Mouse (Mus musculus): ENCODE results near the gene Myof. TPM values are rescaled to one million over a fixed set of nuclear protein-coding genes. Genes with fewer than 3 reads are reported as not detected.

Gene Myof
- polyA plus RNA-seq, 1 experiment from 2014 or later = 4.4 TPM

DNA sequence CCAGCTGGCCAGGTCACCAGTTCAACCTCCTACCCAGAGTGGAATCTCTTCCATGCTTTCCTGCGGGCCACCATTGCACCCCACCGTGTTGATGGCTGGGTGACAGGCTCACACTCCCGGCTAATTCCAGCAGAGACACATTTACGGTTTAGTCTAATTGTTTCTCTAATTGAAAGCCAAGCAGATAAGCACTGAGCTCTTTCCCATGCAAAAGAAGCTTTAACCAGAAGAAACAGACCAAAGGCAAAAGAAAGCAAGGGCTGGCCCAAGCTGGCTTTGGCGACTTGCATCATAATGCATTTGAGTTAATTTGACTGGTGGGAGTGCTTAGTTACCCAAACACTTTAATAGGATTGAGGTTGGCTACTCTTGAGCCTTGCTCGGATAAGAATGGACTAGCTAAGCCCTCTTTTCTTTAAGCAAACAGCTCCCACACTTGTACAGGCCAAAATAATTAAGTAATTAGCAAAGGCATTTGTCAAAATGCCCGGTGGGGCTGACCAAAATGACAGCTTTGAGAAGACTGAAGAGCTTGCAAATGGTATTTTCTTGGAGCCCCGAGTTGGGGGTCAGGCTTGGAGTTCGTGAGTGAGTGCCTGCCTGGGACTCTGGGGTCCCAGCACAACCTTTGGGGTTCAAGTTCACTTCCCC, 161.8 kb downstream of the Myof start:
- no peak for ATAC-seq (replicated peaks; ENCODE audit: low FRiP score)
- Histone ChIP-seq H3K36me3 (ENCODE audit: control insufficient read depth, insufficient read depth, low read length) (no peaks in the 10 kb centered on the region), H3K9ac (ENCODE audit: low read depth, low read length) (no peak overlapping the region), H3K4me1 (replicated peaks; ENCODE audit: control insufficient read depth, insufficient read depth, low read length) (no peaks in the 10 kb centered on the region), H3K27ac (ENCODE audit: low read depth, low read length) (no peak overlapping the region), H3K4me3 (ENCODE audit: low read depth, low read length) (no peak overlapping the region), H3K4me2 (no peak overlapping the region), H3K9me3 (ENCODE audit: control insufficient read depth, low read length) (no peaks in the 10 kb centered on the region), H3K27me3 (replicated peaks; ENCODE audit: control insufficient read depth, insufficient read depth, low read length) (peaks cover 39% of the 10 kb centered on the region)
- DNase-seq (ENCODE audit: low spot score) = no peak
- 32% methylated on average over 9 of the region's 9 CpGs for WGBS

DNA sequence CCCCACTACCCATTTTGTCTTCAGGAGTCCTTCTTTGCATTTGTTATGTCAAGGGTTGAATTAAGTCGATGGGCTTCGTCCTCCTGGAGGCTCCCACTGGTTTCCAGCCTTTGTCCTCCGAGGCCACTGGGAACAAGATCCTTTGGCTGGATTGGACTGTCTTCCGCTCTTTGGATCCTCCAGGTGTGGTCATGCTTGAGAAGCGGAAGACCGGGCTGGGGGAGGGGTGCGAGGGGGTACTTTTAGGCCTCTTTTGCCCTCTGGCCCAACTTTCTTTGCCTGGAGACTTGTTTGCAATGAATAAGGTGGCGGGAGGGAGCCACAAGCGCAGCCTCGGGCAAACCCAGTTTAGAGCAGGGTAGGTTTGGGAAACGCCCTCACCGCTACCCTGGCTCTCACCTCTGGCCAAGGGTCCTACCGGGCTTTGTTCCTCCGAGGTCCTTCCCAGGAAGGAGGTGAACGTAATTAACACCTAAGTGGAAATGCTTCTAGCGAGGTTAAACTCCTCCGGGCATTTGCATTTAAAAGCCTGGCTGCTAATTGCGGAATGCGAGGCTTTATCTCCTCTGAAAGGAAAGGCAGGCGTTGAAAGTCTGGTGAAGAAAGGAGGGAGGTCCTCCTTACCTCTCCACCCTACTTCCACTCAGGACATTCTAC, 165.7 kb downstream of the Myof start:
- H3K9ac ChIP-seq (ENCODE audit: low read depth, low read length) = no peak overlapping the region
- no peaks in the 10 kb centered on the region for H3K9me3 ChIP-seq (ENCODE audit: control insufficient read depth, low read length)
- H3K4me1 ChIP-seq (replicated peaks; ENCODE audit: control insufficient read depth, insufficient read depth, low read length) = no peaks in the 10 kb centered on the region; the same call in 1 of the 2 replicates
- no peak overlapping the region for H3K27ac ChIP-seq (ENCODE audit: low read depth, low read length)
- ATAC-seq (replicated peaks; ENCODE audit: low FRiP score) (no peak), DNase-seq (ENCODE audit: low spot score) (no peak)
- H3K4me3 ChIP-seq (ENCODE audit: low read depth, low read length) = no peak overlapping the region
- H3K36me3 ChIP-seq (ENCODE audit: control insufficient read depth, insufficient read depth, low read length) = no peaks in the 10 kb centered on the region
- 16% methylated on average over 20 of the region's 20 CpGs for WGBS
- no peak overlapping the region for H3K4me2 ChIP-seq
- H3K27me3 ChIP-seq (replicated peaks; ENCODE audit: control insufficient read depth, insufficient read depth, low read length) = peaks cover 36% of the 10 kb centered on the region

DNA sequence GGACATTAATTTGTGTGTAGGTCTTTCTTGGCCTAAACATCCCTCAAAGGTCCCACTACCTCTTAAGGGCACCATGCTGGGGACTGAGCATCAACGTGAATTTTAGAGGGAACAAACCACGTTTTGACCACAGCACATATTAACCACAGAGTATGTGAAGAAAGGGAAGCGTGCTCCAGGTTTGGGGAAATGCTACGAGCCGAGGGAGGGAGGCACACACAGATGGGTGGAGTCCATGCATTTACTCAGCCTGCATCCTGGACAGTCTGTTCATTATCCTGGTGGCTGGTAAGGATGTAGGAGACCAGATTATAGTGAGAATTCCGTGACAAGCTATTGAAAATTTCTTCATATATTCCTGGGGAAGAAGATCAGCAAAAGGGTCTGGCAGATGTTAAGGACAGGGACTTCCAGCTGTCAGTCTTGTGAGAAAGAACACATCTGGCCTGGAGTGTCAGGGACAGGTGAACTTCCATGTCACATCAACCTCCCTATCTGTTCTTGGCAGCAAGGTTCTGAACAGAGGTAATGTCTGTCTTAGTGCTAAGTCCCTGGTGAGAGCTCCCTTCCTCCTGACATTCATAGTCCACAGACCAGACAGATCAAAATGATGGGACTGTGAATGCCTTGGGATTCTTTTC, 166.7 kb downstream of the Myof start:
- H3K4me1 ChIP-seq (replicated peaks; ENCODE audit: control insufficient read depth, insufficient read depth, low read length) = no peaks in the 10 kb centered on the region; the same call in 1 of the 2 replicates
- no peaks in the 10 kb centered on the region for H3K9me3 ChIP-seq (ENCODE audit: control insufficient read depth, low read length)
- H3K27me3 ChIP-seq (replicated peaks; ENCODE audit: control insufficient read depth, insufficient read depth, low read length) = peaks cover 36% of the 10 kb centered on the region
- H3K4me2 ChIP-seq = no peak overlapping the region
- no peak overlapping the region for H3K4me3 ChIP-seq (ENCODE audit: low read depth, low read length)
- H3K36me3 ChIP-seq (ENCODE audit: control insufficient read depth, insufficient read depth, low read length) = no peaks in the 10 kb centered on the region
- no peak for ATAC-seq (replicated peaks; ENCODE audit: low FRiP score)
- no peak for DNase-seq (ENCODE audit: low spot score)
- no peak overlapping the region for H3K27ac ChIP-seq (ENCODE audit: low read depth, low read length)
- WGBS = 38% methylated on average over 6 of the region's 6 CpGs
- H3K9ac ChIP-seq (ENCODE audit: low read depth, low read length) = no peak overlapping the region

DNA sequence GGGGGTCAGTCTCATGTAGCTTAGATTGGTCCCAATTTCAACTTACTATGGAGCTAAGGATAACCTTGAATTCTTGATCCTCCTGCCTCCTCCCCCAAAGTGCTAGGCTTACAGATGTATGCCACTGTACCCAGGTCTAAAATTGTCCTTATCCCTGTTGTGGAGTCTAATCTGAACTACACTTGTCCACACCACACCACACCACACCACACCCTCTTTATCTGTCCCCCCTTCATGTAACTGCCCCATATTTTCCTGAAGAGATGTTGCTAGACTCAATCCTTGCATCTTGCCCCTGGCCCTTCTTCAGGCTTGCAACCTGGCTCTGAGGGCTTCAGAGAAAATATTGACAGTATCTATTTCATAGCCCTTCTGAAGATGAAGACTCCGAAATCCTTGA, 169.9 kb downstream of the Myof start:
- ATAC-seq (replicated peaks; ENCODE audit: low FRiP score) (peak; percentile 60), DNase-seq (ENCODE audit: low spot score) (no peak)
- no peaks in the 10 kb centered on the region for H3K36me3 ChIP-seq (ENCODE audit: control insufficient read depth, insufficient read depth, low read length)
- H3K4me2 ChIP-seq = no peak overlapping the region
- H3K27ac ChIP-seq (ENCODE audit: low read depth, low read length) = no peak overlapping the region
- no peaks in the 10 kb centered on the region; the same call in 1 of the 2 replicates for H3K4me1 ChIP-seq (replicated peaks; ENCODE audit: control insufficient read depth, insufficient read depth, low read length)
- no peak overlapping the region for H3K9ac ChIP-seq (ENCODE audit: low read depth, low read length)
- peaks cover 20% of the 10 kb centered on the region for H3K27me3 ChIP-seq (replicated peaks; ENCODE audit: control insufficient read depth, insufficient read depth, low read length)
- 70% methylated on average over 1 of the region's 1 CpGs for WGBS
- no peak overlapping the region for H3K4me3 ChIP-seq (ENCODE audit: low read depth, low read length)
- no peaks in the 10 kb centered on the region for H3K9me3 ChIP-seq (ENCODE audit: control insufficient read depth, low read length)

DNA sequence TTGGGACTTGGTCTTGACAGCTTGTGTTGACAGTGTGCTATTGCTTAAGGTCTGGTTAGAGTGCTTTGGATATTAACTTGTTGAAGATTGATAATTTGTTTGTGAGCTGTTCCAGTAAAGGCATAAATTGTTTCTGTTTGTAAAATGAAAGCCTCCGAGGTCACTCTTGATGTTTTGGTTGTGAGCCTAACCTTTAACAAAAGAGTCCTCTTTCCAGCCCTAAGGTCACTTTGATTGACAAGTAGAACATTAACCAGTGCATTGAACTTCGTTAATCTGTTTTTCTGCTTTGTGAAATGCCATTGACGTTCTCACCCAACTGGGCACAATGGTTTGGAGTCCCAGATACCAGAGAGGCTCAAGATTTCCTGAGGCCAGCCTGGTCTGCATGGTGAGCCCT, 175.8 kb downstream of the Myof start:
- WGBS = 68% methylated on average over 3 of the region's 3 CpGs
- H3K27ac ChIP-seq (ENCODE audit: low read depth, low read length) = no peak overlapping the region

DNA sequence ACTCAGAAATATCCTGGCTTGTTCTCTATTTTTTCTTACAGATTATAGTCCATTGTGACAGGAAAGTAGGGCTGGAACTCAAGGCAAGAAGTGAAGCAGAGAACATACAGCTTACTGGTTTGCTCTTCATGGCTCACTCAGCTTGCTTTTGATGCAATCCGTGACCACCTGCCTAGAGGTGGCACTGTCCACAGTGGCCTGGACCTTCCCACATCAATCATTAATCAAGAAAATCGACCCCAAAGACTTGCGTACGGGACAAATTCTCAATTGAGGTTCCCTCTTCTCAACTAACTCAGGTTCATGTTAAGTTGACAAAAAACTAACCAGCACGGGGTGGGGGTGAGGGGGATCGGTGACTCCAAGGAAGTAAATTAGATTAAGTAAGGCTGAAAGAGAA, 176.4 kb downstream of the Myof start:
- no peak overlapping the region for H3K4me2 ChIP-seq
- no peak overlapping the region for H3K4me3 ChIP-seq (ENCODE audit: low read depth, low read length)
- DNase-seq (ENCODE audit: low spot score) = no peak
- no peak for ATAC-seq (replicated peaks; ENCODE audit: low FRiP score)
- no peaks in the 10 kb centered on the region for H3K27me3 ChIP-seq (replicated peaks; ENCODE audit: control insufficient read depth, insufficient read depth, low read length)
- H3K4me1 ChIP-seq (replicated peaks; ENCODE audit: control insufficient read depth, insufficient read depth, low read length) = no peaks in the 10 kb centered on the region
- H3K27ac ChIP-seq (ENCODE audit: low read depth, low read length) = no peak overlapping the region
- 76% methylated on average over 6 of the region's 6 CpGs for WGBS
- H3K9me3 ChIP-seq (ENCODE audit: control insufficient read depth, low read length) = no peaks in the 10 kb centered on the region
- no peak overlapping the region for H3K9ac ChIP-seq (ENCODE audit: low read depth, low read length)
- H3K36me3 ChIP-seq (ENCODE audit: control insufficient read depth, insufficient read depth, low read length) = no peaks in the 10 kb centered on the region

More for the DNA sequence above, 175.8 kb downstream of the Myof start:
- no peaks in the 10 kb centered on the region for H3K36me3 ChIP-seq (ENCODE audit: control insufficient read depth, insufficient read depth, low read length)
- H3K4me2 ChIP-seq = no peak overlapping the region; the same call in 1 of the 2 replicates
- H3K27me3 ChIP-seq (replicated peaks; ENCODE audit: control insufficient read depth, insufficient read depth, low read length) = no peaks in the 10 kb centered on the region
- DNase-seq (ENCODE audit: low spot score) = no peak
- H3K9ac ChIP-seq (ENCODE audit: low read depth, low read length) = no peak overlapping the region
- ATAC-seq (replicated peaks; ENCODE audit: low FRiP score) = no peak
- H3K4me1 ChIP-seq (replicated peaks; ENCODE audit: control insufficient read depth, insufficient read depth, low read length) = no peaks in the 10 kb centered on the region
- H3K4me3 ChIP-seq (ENCODE audit: low read depth, low read length) = no peak overlapping the region
- no peaks in the 10 kb centered on the region for H3K9me3 ChIP-seq (ENCODE audit: control insufficient read depth, low read length)

DNA sequence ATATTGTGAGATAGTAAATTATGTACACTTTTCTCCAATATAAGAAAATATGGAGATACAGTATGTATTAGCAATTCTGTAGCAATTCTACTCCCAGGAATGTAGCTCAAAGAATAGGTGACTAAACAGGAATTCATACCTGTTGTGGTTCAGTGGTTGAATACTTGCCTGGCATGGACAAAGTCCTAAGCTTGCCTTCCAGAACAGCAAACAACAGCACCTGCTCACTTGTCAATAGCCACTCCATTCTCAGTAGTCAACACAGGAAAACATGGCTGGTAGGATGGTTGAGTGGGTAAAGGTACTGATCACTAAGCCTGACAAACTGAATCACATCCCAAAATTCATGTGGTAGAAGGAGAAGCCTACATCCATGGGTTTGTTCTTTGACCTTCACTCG, 182.2 kb downstream of the Myof start:
- Histone ChIP-seq H3K4me1 (replicated peaks; ENCODE audit: control insufficient read depth, insufficient read depth, low read length) (no peaks in the 10 kb centered on the region), H3K4me3 (ENCODE audit: low read depth, low read length) (no peak overlapping the region), H3K9me3 (ENCODE audit: control insufficient read depth, low read length) (no peaks in the 10 kb centered on the region), H3K9ac (ENCODE audit: low read depth, low read length) (no peak overlapping the region), H3K27me3 (replicated peaks; ENCODE audit: control insufficient read depth, insufficient read depth, low read length) (no peaks in the 10 kb centered on the region), H3K4me2 (no peak overlapping the region), H3K27ac (ENCODE audit: low read depth, low read length) (no peak overlapping the region), H3K36me3 (ENCODE audit: control insufficient read depth, insufficient read depth, low read length) (no peaks in the 10 kb centered on the region)
- ATAC-seq (replicated peaks; ENCODE audit: low FRiP score) (no peak), DNase-seq (ENCODE audit: low spot score) (no peak)
- WGBS = 86% methylated on average over 1 of the region's 1 CpGs

DNA sequence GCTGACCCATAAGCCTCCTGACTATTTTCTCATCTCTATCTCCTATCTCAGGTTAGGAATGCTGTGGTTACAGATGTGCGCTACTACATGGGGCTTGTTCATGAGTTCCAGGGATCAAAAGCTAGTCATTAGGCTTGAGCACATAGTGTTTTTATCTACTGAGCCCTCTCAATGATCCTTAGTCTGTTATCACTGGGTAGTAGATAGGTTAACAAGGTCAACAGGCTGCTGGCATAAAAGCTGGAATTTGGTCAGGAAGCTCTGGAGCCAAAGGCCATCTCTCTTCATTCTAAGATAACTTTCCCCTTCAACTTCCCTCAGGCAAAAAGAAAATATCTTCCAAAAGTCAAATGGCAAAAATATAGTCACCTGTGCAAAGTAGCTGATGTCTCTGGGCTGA, 183.1 kb downstream of the Myof start:
- H3K27me3 ChIP-seq (replicated peaks; ENCODE audit: control insufficient read depth, insufficient read depth, low read length) = no peaks in the 10 kb centered on the region
- no peaks in the 10 kb centered on the region for H3K9me3 ChIP-seq (ENCODE audit: control insufficient read depth, low read length)
- no peak for ATAC-seq (replicated peaks; ENCODE audit: low FRiP score)
- H3K4me3 ChIP-seq (ENCODE audit: low read depth, low read length) = no peak overlapping the region
- 67% methylated on average over 1 of the region's 1 CpGs for WGBS
- H3K9ac ChIP-seq (ENCODE audit: low read depth, low read length) = no peak overlapping the region
- no peak overlapping the region for H3K4me2 ChIP-seq
- no peaks in the 10 kb centered on the region for H3K4me1 ChIP-seq (replicated peaks; ENCODE audit: control insufficient read depth, insufficient read depth, low read length)
- H3K27ac ChIP-seq (ENCODE audit: low read depth, low read length) = no peak overlapping the region
- H3K36me3 ChIP-seq (ENCODE audit: control insufficient read depth, insufficient read depth, low read length) = no peaks in the 10 kb centered on the region
- no peak for DNase-seq (ENCODE audit: low spot score)

Measured in liver, embryonic 11.5 days (tissue).